Mouse (Mus musculus) Muller cell, postnatal 12 days (primary cell): ENCODE data around the gene Fzd7.
"Not testable (repeated sequence)": the region's sequence is repeated elsewhere in the genome, so short reads cannot be mapped to it uniquely, and the experiment has no call there.

Experiments used
- DNase-seq: peaks from one replicate; pipeline ENCODE4 v3.0.0-alpha.2; 2015; ENCODE audit errors: inconsistent ontology term

Gene Fzd7

GRCm38 (mm10) chr1:59482331-59482695, at the start of gene Fzd7:
Fzd7 (plus strand) TSS chr1:59482424.
- no peak for DNase-seq

- no peak for DNase-seq
Observed at GRCm38 (mm10) chr1:59433296-59433695, 48.9 kb upstream of the Fzd7 start.

GRCm38 (mm10) chr1:59434071-59434470, 48.2 kb upstream of the Fzd7 start:
- DNase-seq, result no peak

- DNase-seq, result no peak
Observed at GRCm38 (mm10) chr1:59435270-59435669, 47.0 kb upstream of the Fzd7 start.

GRCm38 (mm10) chr1:59436321-59436720, 45.9 kb upstream of the Fzd7 start:
- no peak for DNase-seq

- DNase-seq, result no peak
Observed at GRCm38 (mm10) chr1:59437927-59438326, 44.3 kb upstream of the Fzd7 start.

GRCm38 (mm10) chr1:59438330-59438729, 43.9 kb upstream of the Fzd7 start:
- no peak for DNase-seq

GRCm38 (mm10) chr1:59439252-59439651, 43.0 kb upstream of the Fzd7 start:
- no peak for DNase-seq

- DNase-seq, result no peak
Observed at GRCm38 (mm10) chr1:59439941-59440340, 42.3 kb upstream of the Fzd7 start.

GRCm38 (mm10) chr1:59442721-59443120, 39.5 kb upstream of the Fzd7 start:
- not testable (repeated sequence) for DNase-seq

- DNase-seq, result peak; percentile 92
Observed at GRCm38 (mm10) chr1:59444127-59444660, 38.0 kb upstream of the Fzd7 start.

GRCm38 (mm10) chr1:59445242-59445641, 37.0 kb upstream of the Fzd7 start:
- DNase-seq, result no peak

GRCm38 (mm10) chr1:59448497-59449270, 33.5 kb upstream of the Fzd7 start:
- DNase-seq, result no peak

GRCm38 (mm10) chr1:59449423-59449822, 32.8 kb upstream of the Fzd7 start:
- peak; percentile 60 for DNase-seq

GRCm38 (mm10) chr1:59450896-59451295, 31.3 kb upstream of the Fzd7 start:
- DNase-seq, result no peak

GRCm38 (mm10) chr1:59451584-59451983, 30.6 kb upstream of the Fzd7 start:
- DNase-seq, result no peak

GRCm38 (mm10) chr1:59456825-59457224, 25.4 kb upstream of the Fzd7 start:
- DNase-seq, result no peak

GRCm38 (mm10) chr1:59457873-59458272, 24.4 kb upstream of the Fzd7 start:
- DNase-seq, result no peak

- no peak for DNase-seq
Observed at GRCm38 (mm10) chr1:59458886-59459285, 23.3 kb upstream of the Fzd7 start.

- no peak for DNase-seq
Observed at GRCm38 (mm10) chr1:59464696-59465639, 17.3 kb upstream of the Fzd7 start.

GRCm38 (mm10) chr1:59465640-59466008, 16.6 kb upstream of the Fzd7 start:
- DNase-seq, result no peak

GRCm38 (mm10) chr1:59469170-59469569, 13.1 kb upstream of the Fzd7 start:
- DNase-seq, result no peak

- DNase-seq, result no peak
Observed at GRCm38 (mm10) chr1:59470766-59471165, 11.5 kb upstream of the Fzd7 start.
